Mouse (Mus musculus) forebrain, embryonic 10.5 days (tissue): ENCODE data around the gene N4bp2l1. TPM values are rescaled to one million over a fixed set of nuclear protein-coding genes. Genes with fewer than 3 reads are reported as not detected.
A peak's percentile ranks its signal among the peaks of the same experiment; 100 is the strongest.

Experiments
- DNase-seq: peaks from one replicate; pipeline ENCODE4 v3.0.0-alpha.2; 2017; ENCODE audit warnings: low spot score; ENCODE audit errors: extremely low spot score
- H3K27ac ChIP-seq: fragments of 300-500 bp; sonication (generic); 2 replicates; pipeline ENCODE4 v1.5.1; 2016; ENCODE audit warnings: mild to moderate bottlenecking
- H3K27me3 ChIP-seq: fragments of 300-500 bp; sonication (generic); 2 replicates; pipeline ENCODE4 v1.6.1; 2016; ENCODE audit warnings: mild to moderate bottlenecking; ENCODE audit not compliant: poor library complexity, severe bottlenecking
- H3K36me3 ChIP-seq: fragments of 300-500 bp; sonication (generic); replicated peaks from 2 replicates; pipeline ENCODE4 v1.6.1; 2016; ENCODE audit warnings: mild to moderate bottlenecking, moderate library complexity
- H3K4me1 ChIP-seq: fragments of 300-500 bp; sonication (generic); 2 replicates; pipeline ENCODE4 v1.6.1; 2016
- H3K4me3 ChIP-seq: fragments of 300-500 bp; sonication (generic); 2 replicates; pipeline ENCODE4 v1.5.1; 2016; ENCODE audit warnings: mild to moderate bottlenecking, moderate library complexity
- H3K9me3 ChIP-seq: fragments of 300-500 bp; sonication (generic); 2 replicates; pipeline ENCODE4 v1.6.1; 2016; ENCODE audit warnings: mild to moderate bottlenecking, moderate library complexity
- WGBS: fragments of 180-500 bp; shearing (Covaris S2); methylation state at CpG from one replicate; pipeline ENCODE4 v1.1.7; 2016; 5-methylcytosine and 5-hydroxymethylcytosine counted together
- polyA plus RNA-seq: library from polyadenylated mRNA; unstranded; fragments of >200 nt; fragmentation: Nextera tagmentation; extraction: Ambion mirVana; gene quantifications from 2 replicates; pipeline ENCODE4 v1.2.1, GENCODE M21; 2016

The N4bp2l1 gene
- polyA plus RNA-seq, 1 experiment from 2014 or later, result 2.6 TPM

GRCm38 (mm10) chr5:150614054-150614453 is 17.1 kb upstream of the N4bp2l1 start:
- H3K4me3 ChIP-seq, result no peak overlapping the region
- no peaks in the 10 kb centered on the region for H3K4me1 ChIP-seq
- H3K27me3 ChIP-seq, result no peaks in the 10 kb centered on the region
- H3K9me3 ChIP-seq, result no peaks in the 10 kb centered on the region
- WGBS, result 91% methylated on average over 2 of the region's 2 CpGs
- no peaks in the 10 kb centered on the region for H3K36me3 ChIP-seq
- DNase-seq, result no peak
- H3K27ac ChIP-seq, result no peak overlapping the region

DNA sequence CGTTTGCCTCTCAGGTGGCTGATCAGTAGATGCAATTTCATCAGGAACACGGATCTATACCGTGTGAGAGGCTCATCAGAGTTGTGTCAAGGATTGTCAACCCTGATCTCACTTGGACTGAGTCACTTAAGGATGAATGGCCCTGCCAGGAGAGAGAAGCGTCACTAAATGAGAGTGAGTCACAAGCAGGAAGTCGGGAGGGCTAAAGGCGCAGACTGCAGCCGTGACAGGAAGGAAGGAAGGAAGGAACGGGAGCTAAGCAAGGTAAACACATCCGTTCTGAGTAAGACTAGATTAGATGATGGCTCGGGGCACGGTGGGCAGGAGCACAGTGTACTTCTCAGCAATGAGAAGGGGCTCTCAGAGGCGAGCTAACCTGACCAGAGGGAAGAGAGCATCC is 14.7 kb upstream of the N4bp2l1 start:
- Histone ChIP-seq H3K27ac (no peak overlapping the region), H3K36me3 (peaks cover 8% of the 10 kb centered on the region), H3K9me3 (no peaks in the 10 kb centered on the region), H3K27me3 (no peaks in the 10 kb centered on the region), H3K4me3 (no peak overlapping the region), H3K4me1 (no peaks in the 10 kb centered on the region)
- no peak for DNase-seq
- WGBS, result 80% methylated on average over 12 of the region's 12 CpGs

- H3K4me1 ChIP-seq, result no peaks in the 10 kb centered on the region
- no peaks in the 10 kb centered on the region for H3K27me3 ChIP-seq
- peaks cover 11% of the 10 kb centered on the region for H3K36me3 ChIP-seq
- DNase-seq, result no peak
- no peak overlapping the region for H3K4me3 ChIP-seq
- no peaks in the 10 kb centered on the region for H3K9me3 ChIP-seq
- WGBS, result 89% methylated on average over 1 of the region's 1 CpGs
- no peak overlapping the region for H3K27ac ChIP-seq
Measured at GRCm38 (mm10) chr5:150611136-150611535, 14.1 kb upstream of the N4bp2l1 start.

DNA sequence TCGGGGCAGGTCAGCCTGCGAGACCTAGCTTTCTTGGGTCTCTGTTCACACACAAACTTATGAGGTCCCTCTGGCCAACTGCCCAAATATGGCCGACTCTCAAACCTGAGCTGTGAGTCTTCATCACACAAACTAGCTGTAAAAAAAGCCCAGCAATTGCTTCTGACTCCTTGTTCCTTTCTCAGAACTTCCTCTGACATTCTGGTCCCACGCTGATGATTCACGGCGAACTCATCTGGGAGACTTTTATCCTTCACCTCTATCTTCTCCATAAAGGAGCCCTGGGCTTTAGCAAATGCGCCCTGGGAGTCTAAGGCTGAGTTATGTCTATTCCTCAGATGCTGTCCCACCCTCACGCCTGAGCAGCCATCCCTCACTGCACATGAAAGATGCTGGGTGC is 10.6 kb upstream of the N4bp2l1 start:
- H3K4me1 ChIP-seq, result no peaks in the 10 kb centered on the region
- H3K27ac ChIP-seq, result no peak overlapping the region
- H3K4me3 ChIP-seq, result no peak overlapping the region
- no peak for DNase-seq
- peaks cover 12% of the 10 kb centered on the region for H3K36me3 ChIP-seq
- H3K27me3 ChIP-seq, result no peaks in the 10 kb centered on the region
- 93% methylated on average over 8 of the region's 8 CpGs for WGBS
- no peaks in the 10 kb centered on the region for H3K9me3 ChIP-seq

GRCm38 (mm10) chr5:150606131-150606530 is 9.1 kb upstream of the N4bp2l1 start:
- no peak overlapping the region for H3K27ac ChIP-seq
- H3K27me3 ChIP-seq, result no peaks in the 10 kb centered on the region
- no peak overlapping the region for H3K4me3 ChIP-seq
- H3K4me1 ChIP-seq, result peaks cover 7% of the 10 kb centered on the region; the same call in 1 of the 2 replicates
- peaks cover 12% of the 10 kb centered on the region for H3K36me3 ChIP-seq
- no peak for DNase-seq
- H3K9me3 ChIP-seq, result no peaks in the 10 kb centered on the region
- WGBS, result 95% methylated on average over 6 of the region's 6 CpGs

GRCm38 (mm10) chr5:150601441-150602230 is 4.6 kb upstream of the N4bp2l1 start:
- Histone ChIP-seq H3K4me1 (peaks cover 34% of the 10 kb centered on the region), H3K27me3 (peaks cover 11% of the 10 kb centered on the region), H3K4me3 (no peak overlapping the region), H3K27ac (no peak overlapping the region), H3K9me3 (no peaks in the 10 kb centered on the region), H3K36me3 (peaks cover 5% of the 10 kb centered on the region; the same call in 1 of the 2 replicates)
- DNase-seq, result no peak
- 90% methylated on average over 14 of the region's 14 CpGs for WGBS

DNA sequence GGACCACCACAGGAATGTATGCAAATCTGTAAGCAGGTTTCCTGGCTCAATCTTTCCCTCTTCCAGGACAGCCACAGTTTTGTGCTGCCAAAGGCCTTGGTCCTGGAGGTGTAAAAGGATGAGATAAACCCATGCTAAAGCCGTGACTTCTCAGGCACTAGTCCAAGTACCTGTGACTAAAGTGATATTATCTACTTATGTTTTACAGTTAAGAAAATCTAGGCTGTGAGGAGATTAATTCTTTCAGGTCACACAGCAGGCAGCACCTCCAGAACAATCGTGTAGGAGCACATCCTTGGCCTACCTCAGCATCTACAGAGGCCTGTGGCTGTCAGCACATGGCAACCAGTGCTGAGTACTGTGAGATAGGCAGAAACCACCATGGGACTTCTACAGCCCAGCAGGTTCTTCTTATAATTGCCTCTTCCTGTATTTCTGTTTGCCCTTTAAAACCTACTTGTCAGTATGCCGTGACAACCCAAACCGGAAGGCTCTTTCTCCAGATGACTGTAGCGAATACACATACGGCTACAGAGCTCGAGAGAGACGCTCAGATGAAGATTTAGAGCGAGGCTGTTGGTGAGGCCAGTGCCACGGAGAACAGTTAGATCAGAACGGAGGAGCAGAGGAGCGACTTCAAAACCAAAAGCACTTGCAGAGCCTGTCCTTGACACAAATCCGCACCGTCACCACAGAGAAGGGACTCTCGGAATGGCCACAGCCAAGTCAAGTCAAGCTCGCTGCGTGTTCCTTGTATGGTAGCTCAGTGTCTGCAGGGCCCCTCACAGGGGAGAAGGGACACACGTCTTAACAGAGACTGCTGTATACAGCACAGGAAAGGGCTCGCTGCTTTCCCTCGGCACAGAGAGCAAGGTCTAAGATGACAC is 3.8 kb upstream of the N4bp2l1 start:
- Histone ChIP-seq H3K9me3 (no peaks in the 10 kb centered on the region), H3K4me3 (no peak overlapping the region), H3K36me3 (no peaks in the 10 kb centered on the region), H3K27me3 (peaks cover 19% of the 10 kb centered on the region), H3K27ac (0 out of 2 replicates have a peak overlapping the region, but pooled peaks have one; percentile 16), H3K4me1 (peaks cover 34% of the 10 kb centered on the region)
- whole genome bisulfite sequencing, result 87% methylated on average over 20 of the region's 20 CpGs
- DNase-seq, result no peak

DNA sequence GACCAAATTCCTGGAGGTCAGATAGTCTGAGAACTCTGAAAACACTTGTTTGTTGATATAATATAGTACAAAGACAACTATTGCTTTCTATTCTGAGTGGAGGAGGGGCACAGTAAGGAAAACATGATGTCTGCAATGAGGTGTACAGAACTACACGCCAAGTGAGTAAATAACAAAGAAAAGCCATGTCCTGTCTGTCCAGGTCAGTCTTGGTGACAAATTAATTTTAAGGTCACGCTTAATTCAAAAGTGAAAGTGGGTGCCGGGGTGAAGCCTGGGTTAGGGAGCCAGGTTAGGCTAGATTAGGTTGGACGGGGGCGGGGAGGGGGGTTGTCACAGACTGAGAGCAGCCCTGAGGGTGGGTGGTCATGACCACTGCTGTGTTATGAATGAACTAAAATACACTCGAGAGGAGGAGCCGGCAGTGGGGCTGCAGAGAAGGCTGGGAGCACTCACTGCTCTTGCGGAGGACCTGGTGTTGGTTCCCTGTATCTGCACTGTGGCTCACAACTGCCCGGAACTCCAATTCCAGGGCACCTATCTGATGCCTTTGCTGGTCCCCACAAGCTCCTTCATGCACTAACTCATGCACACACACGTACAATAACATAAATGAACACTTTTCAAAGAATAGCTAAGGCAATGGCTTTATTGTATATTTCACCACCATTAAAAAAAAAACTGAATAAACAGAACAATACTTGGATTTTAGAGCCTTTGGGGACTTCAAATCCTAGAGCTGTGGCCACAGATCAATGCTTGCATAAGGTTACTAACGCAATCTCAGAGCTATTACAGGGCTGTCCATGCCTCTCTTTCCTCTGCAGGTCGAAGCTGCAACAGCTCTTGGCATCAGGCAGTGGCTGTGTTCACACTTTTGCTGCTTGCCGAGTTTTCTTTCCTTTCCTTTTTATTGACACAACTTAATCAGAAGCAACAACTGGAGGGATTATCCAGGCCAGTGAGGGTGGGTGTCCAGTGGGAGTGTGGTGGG is 2.6 kb upstream of the N4bp2l1 start:
- WGBS, result 68% methylated on average over 13 of the region's 13 CpGs
- Histone ChIP-seq H3K27me3 (peaks cover 31% of the 10 kb centered on the region), H3K4me3 (no peak overlapping the region), H3K9me3 (no peaks in the 10 kb centered on the region), H3K27ac (0 out of 2 replicates have a peak overlapping the region, but pooled peaks have one; percentile 16), H3K4me1 (peaks cover 42% of the 10 kb centered on the region), H3K36me3 (no peaks in the 10 kb centered on the region)
- DNase-seq, result no peak

- 69% methylated on average over 21 of the region's 21 CpGs for WGBS
- Histone ChIP-seq H3K9me3 (no peaks in the 10 kb centered on the region), H3K27ac (no peak overlapping the region), H3K36me3 (no peaks in the 10 kb centered on the region), H3K4me3 (no peak overlapping the region), H3K27me3 (peaks cover 43% of the 10 kb centered on the region), H3K4me1 (peaks cover 51% of the 10 kb centered on the region)
- DNase-seq, result no peak
Measured at GRCm38 (mm10) chr5:150598202-150599119, 1.5 kb upstream of the N4bp2l1 start.

DNA sequence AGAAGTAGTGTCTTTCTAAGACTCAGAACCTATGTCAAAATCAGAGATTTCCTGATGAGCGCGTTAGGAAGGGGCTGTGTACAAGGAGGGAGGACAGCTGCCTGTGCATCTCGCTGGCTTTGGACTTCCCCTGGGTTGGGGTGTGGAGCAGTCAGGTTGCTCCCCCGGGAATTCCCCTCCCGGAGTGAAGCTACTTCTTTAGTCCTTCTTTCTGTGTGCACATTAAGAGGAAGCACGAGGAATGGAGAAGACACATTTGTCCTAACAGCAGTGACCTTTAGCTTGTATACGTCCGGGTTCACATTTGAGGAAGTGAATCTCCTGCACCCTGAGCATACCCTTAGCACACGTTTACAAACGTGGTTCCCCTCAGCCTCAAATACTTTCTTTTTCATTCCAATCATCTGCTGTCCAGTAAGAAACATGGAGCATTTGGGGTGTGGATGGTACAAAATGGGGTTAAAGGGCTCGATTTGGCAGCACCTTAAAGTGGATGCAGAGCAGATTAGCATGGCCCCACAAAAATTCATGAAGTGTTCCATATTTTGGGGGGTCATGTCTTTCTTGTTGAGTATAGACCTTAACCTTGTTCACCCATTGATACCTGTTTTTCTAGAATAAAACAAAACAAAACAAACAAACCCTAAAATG is 1.5 kb downstream of the N4bp2l1 start:
- Histone ChIP-seq H3K4me1 (peaks cover 44% of the 10 kb centered on the region), H3K9me3 (no peaks in the 10 kb centered on the region), H3K4me3 (no peak overlapping the region), H3K36me3 (no peaks in the 10 kb centered on the region), H3K27ac (no peak overlapping the region), H3K27me3 (peaks cover 60% of the 10 kb centered on the region)
- DNase-seq, result no peak
- 48% methylated on average over 11 of the region's 11 CpGs for WGBS
